Mouse (Mus musculus) limb, embryonic 13.5 days (tissue): ENCODE data around the gene Cfdp1. TPM values are rescaled to one million over a fixed set of nuclear protein-coding genes. Genes with fewer than 3 reads are reported as not detected.

ENCODE experiments used
- ATAC-seq: fragments of 200-750 bp; cut with Nextera tagmentation; 2 replicates; pipeline ENCODE4 v1.8.0; 2017; ENCODE audit warnings: low read depth, moderate number of reproducible peaks, moderate TSS enrichment; ENCODE audit not compliant: low FRiP score
- H3K27ac ChIP-seq: fragments of 300-500 bp; sonication (generic); 2 replicates; pipeline ENCODE4 v1.5.1; 2015; ENCODE audit warnings: inconsistent platforms, mild to moderate bottlenecking, moderate library complexity
- H3K27me3 ChIP-seq: fragments of 300-500 bp; sonication (generic); 2 replicates; pipeline ENCODE4 v1.6.1; 2015; ENCODE audit warnings: mild to moderate bottlenecking, inconsistent platforms
- H3K36me3 ChIP-seq: fragments of 300-500 bp; sonication (generic); 2 replicates; pipeline ENCODE4 v1.6.1; 2015; ENCODE audit warnings: inconsistent platforms, mild to moderate bottlenecking, moderate library complexity
- H3K4me1 ChIP-seq: fragments of 300-500 bp; sonication (generic); 2 replicates; pipeline ENCODE4 v1.6.1; 2015; ENCODE audit warnings: inconsistent platforms
- H3K4me2 ChIP-seq: fragments of 300-500 bp; sonication (generic); replicated peaks from 2 replicates; pipeline ENCODE4 v1.6.1; 2015; ENCODE audit warnings: inconsistent platforms, mild to moderate bottlenecking, moderate library complexity
- H3K4me3 ChIP-seq: fragments of 300-500 bp; sonication (generic); 2 replicates; pipeline ENCODE4 v1.5.1; 2015; ENCODE audit warnings: moderate library complexity, mild to moderate bottlenecking, inconsistent platforms
- H3K9ac ChIP-seq: fragments of 300-500 bp; sonication (generic); 2 replicates; pipeline ENCODE4 v1.6.1; 2015; ENCODE audit warnings: mild to moderate bottlenecking, inconsistent platforms
- H3K9me3 ChIP-seq: fragments of 300-500 bp; sonication (generic); 2 replicates; pipeline ENCODE4 v1.6.1; 2016; ENCODE audit warnings: inconsistent platforms
- WGBS: fragments of 180-500 bp; shearing (Covaris S2); methylation state at CpG from one replicate; pipeline ENCODE4 v1.1.7; 2015; 5-methylcytosine and 5-hydroxymethylcytosine counted together
- polyA plus RNA-seq: library from polyadenylated mRNA; unstranded; fragments of >200 nt; fragmentation: Nextera tagmentation; extraction: Ambion mirVana; gene quantifications from 2 replicates; pipeline ENCODE4 v1.2.1, GENCODE M21; 2015

The Cfdp1 gene
- polyA plus RNA-seq, 1 experiment from 2014 or later: 262 TPM

- H3K4me3 ChIP-seq: no peak overlapping the region
- WGBS: 49% methylated on average over 4 of the region's 4 CpGs
- no peak overlapping the region for H3K4me2 ChIP-seq
- H3K27me3 ChIP-seq: no peaks in the 10 kb centered on the region
- no peak for ATAC-seq
- H3K27ac ChIP-seq: peak overlapping the region; percentile 61
- peaks cover 54% of the 10 kb centered on the region for H3K4me1 ChIP-seq
- H3K9ac ChIP-seq: no peak overlapping the region
- peaks cover 15% of the 10 kb centered on the region for H3K36me3 ChIP-seq
- no peaks in the 10 kb centered on the region for H3K9me3 ChIP-seq
Observed at GRCm38 (mm10) chr8:111789200-111789599, 64.9 kb downstream of the Cfdp1 start.

GRCm38 (mm10) chr8:111788497-111788896 lies 65.6 kb downstream of the Cfdp1 start:
- Histone ChIP-seq H3K4me1 (peaks cover 47% of the 10 kb centered on the region), H3K9ac (no peak overlapping the region), H3K9me3 (no peaks in the 10 kb centered on the region), H3K4me3 (no peak overlapping the region), H3K27me3 (no peaks in the 10 kb centered on the region), H3K27ac (no peak overlapping the region), H3K36me3 (peaks cover 14% of the 10 kb centered on the region), H3K4me2 (no peak overlapping the region)
- WGBS: 20% methylated on average over 3 of the region's 3 CpGs
- ATAC-seq: no peak

- no peaks in the 10 kb centered on the region for H3K27me3 ChIP-seq
- H3K4me2 ChIP-seq: peak overlapping the region; percentile 11; the same call in 1 of the 2 replicates
- H3K4me3 ChIP-seq: no peak overlapping the region
- H3K4me1 ChIP-seq: peaks cover 45% of the 10 kb centered on the region
- peak overlapping the region; percentile 10; the same call in 1 of the 2 replicates for H3K27ac ChIP-seq
- peaks cover 14% of the 10 kb centered on the region for H3K36me3 ChIP-seq
- no peak for ATAC-seq
- no peaks in the 10 kb centered on the region for H3K9me3 ChIP-seq
- no peak overlapping the region for H3K9ac ChIP-seq
- 59% methylated on average over 5 of the region's 5 CpGs for WGBS
Observed at GRCm38 (mm10) chr8:111788085-111788484, 66.0 kb downstream of the Cfdp1 start.

GRCm38 (mm10) chr8:111787683-111788082 lies 66.4 kb downstream of the Cfdp1 start:
- H3K36me3 ChIP-seq: peaks cover 14% of the 10 kb centered on the region
- H3K27me3 ChIP-seq: no peaks in the 10 kb centered on the region
- H3K4me1 ChIP-seq: peaks cover 45% of the 10 kb centered on the region
- H3K4me3 ChIP-seq: no peak overlapping the region
- ATAC-seq: no peak
- H3K9ac ChIP-seq: no peak overlapping the region; the same call in 1 of the 2 replicates
- peak overlapping the region; percentile 10; the same call in 1 of the 2 replicates for H3K27ac ChIP-seq
- 25% methylated on average over 4 of the region's 4 CpGs for WGBS
- H3K9me3 ChIP-seq: no peaks in the 10 kb centered on the region
- H3K4me2 ChIP-seq: peak overlapping the region; percentile 11; the same call in 1 of the 2 replicates

GRCm38 (mm10) chr8:111786701-111787588 lies 67.1 kb downstream of the Cfdp1 start:
- ATAC-seq: peak; percentile 52; the same call in 1 of the 2 replicates
- Histone ChIP-seq H3K36me3 (peaks cover 20% of the 10 kb centered on the region), H3K9me3 (no peaks in the 10 kb centered on the region), H3K4me2 (peak overlapping the region; percentile 11; the same call in 1 of the 2 replicates), H3K27me3 (no peaks in the 10 kb centered on the region), H3K27ac (peak overlapping the region; percentile 28; the same call in 1 of the 2 replicates), H3K4me3 (no peak overlapping the region), H3K9ac (no peak overlapping the region), H3K4me1 (peaks cover 45% of the 10 kb centered on the region)
- 41% methylated on average over 13 of the region's 13 CpGs for WGBS

- Histone ChIP-seq H3K27ac (no peak overlapping the region; the same call in 1 of the 2 replicates), H3K36me3 (peaks cover 20% of the 10 kb centered on the region), H3K4me2 (no peak overlapping the region), H3K4me1 (peaks cover 45% of the 10 kb centered on the region), H3K4me3 (no peak overlapping the region), H3K9ac (no peak overlapping the region), H3K9me3 (no peaks in the 10 kb centered on the region), H3K27me3 (no peaks in the 10 kb centered on the region)
- WGBS: 86% methylated on average over 2 of the region's 2 CpGs
- no peak for ATAC-seq
Observed at GRCm38 (mm10) chr8:111786116-111786515, 68.0 kb downstream of the Cfdp1 start.

- no peak for ATAC-seq
- Histone ChIP-seq H3K27ac (no peak overlapping the region), H3K36me3 (peaks cover 47% of the 10 kb centered on the region), H3K4me2 (no peak overlapping the region), H3K27me3 (no peaks in the 10 kb centered on the region), H3K9me3 (no peaks in the 10 kb centered on the region), H3K4me3 (no peak overlapping the region), H3K4me1 (peaks cover 22% of the 10 kb centered on the region), H3K9ac (no peak overlapping the region)
- WGBS: 81% methylated on average over 9 of the region's 9 CpGs
Observed at GRCm38 (mm10) chr8:111782671-111783394, 71.3 kb downstream of the Cfdp1 start.

- H3K9me3 ChIP-seq: no peaks in the 10 kb centered on the region
- peaks cover 52% of the 10 kb centered on the region for H3K36me3 ChIP-seq
- H3K4me1 ChIP-seq: peaks cover 15% of the 10 kb centered on the region
- no peak overlapping the region for H3K27ac ChIP-seq
- H3K27me3 ChIP-seq: no peaks in the 10 kb centered on the region
- no peak overlapping the region for H3K9ac ChIP-seq
- ATAC-seq: no peak
- 63% methylated on average over 2 of the region's 2 CpGs for WGBS
- H3K4me3 ChIP-seq: no peak overlapping the region
- H3K4me2 ChIP-seq: no peak overlapping the region
Observed at GRCm38 (mm10) chr8:111782161-111782560, 71.9 kb downstream of the Cfdp1 start.

GRCm38 (mm10) chr8:111780697-111781424 lies 73.2 kb downstream of the Cfdp1 start:
- no peak overlapping the region for H3K27ac ChIP-seq
- peaks cover 59% of the 10 kb centered on the region for H3K36me3 ChIP-seq
- ATAC-seq: no peak
- no peak overlapping the region for H3K4me2 ChIP-seq
- H3K9me3 ChIP-seq: no peaks in the 10 kb centered on the region
- no peaks in the 10 kb centered on the region for H3K27me3 ChIP-seq
- H3K4me3 ChIP-seq: no peak overlapping the region
- peaks cover 3% of the 10 kb centered on the region; the same call in 1 of the 2 replicates for H3K4me1 ChIP-seq
- H3K9ac ChIP-seq: no peak overlapping the region
- WGBS: 93% methylated on average over 10 of the region's 10 CpGs

- Histone ChIP-seq H3K27ac (no peak overlapping the region), H3K9ac (no peak overlapping the region), H3K4me3 (no peak overlapping the region), H3K36me3 (peaks cover 63% of the 10 kb centered on the region), H3K9me3 (no peaks in the 10 kb centered on the region), H3K4me2 (no peak overlapping the region), H3K27me3 (no peaks in the 10 kb centered on the region), H3K4me1 (no peaks in the 10 kb centered on the region)
- ATAC-seq: no peak
- WGBS: 72% methylated on average over 7 of the region's 7 CpGs
Observed at GRCm38 (mm10) chr8:111779690-111780089, 74.4 kb downstream of the Cfdp1 start.

GRCm38 (mm10) chr8:111778801-111779200 lies 75.3 kb downstream of the Cfdp1 start:
- Histone ChIP-seq H3K27ac (no peak overlapping the region), H3K36me3 (peaks cover 71% of the 10 kb centered on the region), H3K27me3 (no peaks in the 10 kb centered on the region), H3K4me3 (no peak overlapping the region), H3K4me1 (no peaks in the 10 kb centered on the region), H3K4me2 (no peak overlapping the region), H3K9me3 (no peaks in the 10 kb centered on the region), H3K9ac (no peak overlapping the region)
- no peak for ATAC-seq
- 81% methylated on average over 7 of the region's 7 CpGs for WGBS
